Mouse (Mus musculus): ENCODE data around the gene Micu1.

Gene Micu1

GRCm38 (mm10) chr10:59885174-59886080 is 183.2 kb downstream of the Micu1 start:
- DNase-seq (ENCODE audit: low spot score) = no peak

- no peak for DNase-seq (ENCODE audit: low spot score)
Observed at GRCm38 (mm10) chr10:59886081-59886466, 183.8 kb downstream of the Micu1 start.

DNA sequence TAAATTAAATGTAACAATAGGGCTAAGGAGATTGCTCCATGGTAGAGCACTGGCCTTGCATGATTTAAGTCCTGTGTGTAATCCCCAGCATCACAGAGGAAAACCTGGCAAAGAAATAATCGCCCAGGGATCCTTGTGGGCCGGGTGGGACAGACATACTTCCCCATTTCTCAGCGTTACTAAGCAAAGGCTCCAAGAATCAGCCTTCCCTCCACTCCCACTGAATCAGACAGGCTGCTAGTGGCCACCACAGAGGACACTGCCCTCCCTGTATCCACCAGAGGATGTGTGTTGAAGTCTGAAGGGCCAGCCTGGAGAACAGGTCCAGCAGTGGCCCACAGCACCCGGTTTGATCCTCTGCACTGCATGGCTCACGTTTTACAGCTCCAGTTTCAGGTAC is 185.2 kb downstream of the Micu1 start:
- DNase-seq (ENCODE audit: low spot score) = no peak

GRCm38 (mm10) chr10:59889339-59889738 is 187.1 kb downstream of the Micu1 start:
- DNase-seq (ENCODE audit: low spot score) = no peak

- no peak for DNase-seq (ENCODE audit: low spot score)
Observed at GRCm38 (mm10) chr10:59889953-59890751, 187.9 kb downstream of the Micu1 start.

- peak; percentile 87 for DNase-seq (ENCODE audit: low spot score)
Observed at GRCm38 (mm10) chr10:59892977-59893376, 190.7 kb downstream of the Micu1 start.

DNA sequence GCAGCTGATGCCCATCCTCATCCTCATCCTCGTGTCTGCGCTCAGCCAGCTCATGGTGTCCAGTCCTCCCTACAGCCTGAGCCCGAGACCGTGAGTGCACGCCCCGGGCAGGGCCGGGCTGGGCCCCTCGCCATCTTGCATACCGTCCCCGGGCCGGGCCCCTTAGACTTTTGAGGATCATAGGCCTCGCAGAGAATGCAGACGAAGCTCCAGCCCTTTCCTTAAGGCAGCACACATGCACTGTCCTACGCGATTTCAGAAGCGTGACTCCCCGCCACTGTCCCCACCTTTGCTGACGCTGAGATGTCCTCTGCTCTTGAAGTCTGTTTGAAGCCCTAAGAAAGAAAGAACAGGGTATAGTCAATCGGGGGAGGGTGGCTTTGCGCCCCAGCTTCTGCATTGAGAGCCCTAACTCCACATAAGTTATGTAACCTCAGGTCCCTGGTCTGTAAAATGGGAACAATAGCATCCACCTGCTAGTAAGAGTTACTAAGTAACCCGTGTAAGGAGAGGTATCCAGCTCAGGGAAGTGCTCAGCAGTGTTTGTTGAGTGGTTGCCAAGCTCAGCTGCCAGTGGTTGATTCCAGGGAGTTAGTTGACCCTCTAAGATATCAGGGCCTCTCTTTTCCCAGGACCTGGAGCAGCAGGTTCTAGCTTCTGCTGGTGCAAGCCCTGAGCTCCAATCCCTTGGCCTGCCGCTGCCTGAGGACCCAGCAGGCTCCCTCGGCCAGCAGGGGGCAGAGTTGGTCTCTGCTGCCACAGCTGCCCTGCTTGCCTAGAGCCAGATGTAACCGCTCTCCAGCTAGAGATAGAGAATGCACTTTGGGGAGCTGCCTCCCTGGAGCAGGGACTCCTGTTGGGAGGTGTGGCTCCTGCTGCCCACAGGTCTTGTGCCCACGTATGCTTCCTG is 192.2 kb downstream of the Micu1 start:
- peak; percentile 87 for DNase-seq (ENCODE audit: low spot score)

GRCm38 (mm10) chr10:59895460-59896186 is 193.3 kb downstream of the Micu1 start:
- DNase-seq (ENCODE audit: low spot score) = no peak

DNA sequence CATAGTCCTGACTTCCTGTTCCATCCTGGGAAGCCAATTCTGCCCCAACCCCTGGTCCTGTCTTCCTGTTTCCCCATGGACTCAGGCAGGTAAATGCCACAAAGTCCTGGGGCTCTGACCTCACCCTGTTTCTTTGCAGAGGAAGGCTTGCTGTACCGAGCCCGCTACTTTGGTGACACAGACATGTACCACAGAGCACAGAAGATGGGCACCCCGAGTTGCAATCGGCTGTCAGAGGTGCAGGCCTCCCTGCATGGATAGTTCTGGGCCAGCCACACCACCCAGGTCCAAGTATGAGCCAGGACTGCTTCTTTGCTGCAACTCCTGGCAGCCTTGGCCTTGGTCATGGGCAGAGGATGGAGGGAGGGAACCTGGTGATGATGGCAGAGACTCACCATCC is 193.9 kb downstream of the Micu1 start:
- DNase-seq (ENCODE audit: low spot score) = no peak

- DNase-seq (ENCODE audit: low spot score) = no peak
Observed at GRCm38 (mm10) chr10:59896911-59897331, 194.6 kb downstream of the Micu1 start.

DNA sequence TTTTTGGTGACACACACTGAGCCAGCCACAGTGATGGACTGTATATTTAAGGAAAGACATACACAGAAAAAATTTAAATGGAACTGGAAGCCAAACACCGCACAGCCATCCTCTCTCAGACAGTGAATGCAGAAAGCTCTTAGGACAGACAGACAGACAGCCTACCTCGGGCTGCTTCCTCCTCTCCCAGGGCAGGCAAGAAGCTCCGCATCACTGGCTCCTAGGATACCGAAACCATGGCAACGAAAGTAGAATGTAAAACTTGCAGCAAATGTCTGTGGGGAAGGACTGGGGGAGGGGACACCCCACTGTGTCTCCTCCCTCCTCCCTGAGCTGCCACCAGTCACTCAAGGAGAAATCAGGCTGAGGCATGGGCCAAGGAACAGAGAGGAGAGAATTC is 195.2 kb downstream of the Micu1 start:
- peak; percentile 89 for DNase-seq (ENCODE audit: low spot score)

- DNase-seq (ENCODE audit: low spot score) = no peak
Observed at GRCm38 (mm10) chr10:59898180-59898778, 196.0 kb downstream of the Micu1 start.

DNA sequence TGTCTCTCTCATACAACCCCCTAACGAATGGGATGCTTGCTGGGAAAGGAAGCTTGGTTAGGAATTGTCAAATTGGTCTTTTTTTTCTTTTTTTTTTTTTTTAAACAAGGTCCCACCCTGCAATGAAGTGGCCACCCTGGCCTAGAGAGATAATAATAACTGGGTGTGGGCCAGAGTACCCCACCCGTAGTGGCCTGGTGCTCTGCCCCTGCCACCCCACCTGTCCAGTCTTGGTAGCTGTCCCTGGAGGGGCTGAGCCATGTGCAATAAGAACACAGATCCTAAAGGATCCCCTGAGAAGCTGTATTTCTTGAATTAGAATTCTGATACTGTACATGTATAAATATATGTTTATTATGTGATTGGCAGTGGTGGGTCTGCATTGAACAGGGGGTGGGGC is 196.7 kb downstream of the Micu1 start:
- DNase-seq (ENCODE audit: low spot score) = no peak

DNA sequence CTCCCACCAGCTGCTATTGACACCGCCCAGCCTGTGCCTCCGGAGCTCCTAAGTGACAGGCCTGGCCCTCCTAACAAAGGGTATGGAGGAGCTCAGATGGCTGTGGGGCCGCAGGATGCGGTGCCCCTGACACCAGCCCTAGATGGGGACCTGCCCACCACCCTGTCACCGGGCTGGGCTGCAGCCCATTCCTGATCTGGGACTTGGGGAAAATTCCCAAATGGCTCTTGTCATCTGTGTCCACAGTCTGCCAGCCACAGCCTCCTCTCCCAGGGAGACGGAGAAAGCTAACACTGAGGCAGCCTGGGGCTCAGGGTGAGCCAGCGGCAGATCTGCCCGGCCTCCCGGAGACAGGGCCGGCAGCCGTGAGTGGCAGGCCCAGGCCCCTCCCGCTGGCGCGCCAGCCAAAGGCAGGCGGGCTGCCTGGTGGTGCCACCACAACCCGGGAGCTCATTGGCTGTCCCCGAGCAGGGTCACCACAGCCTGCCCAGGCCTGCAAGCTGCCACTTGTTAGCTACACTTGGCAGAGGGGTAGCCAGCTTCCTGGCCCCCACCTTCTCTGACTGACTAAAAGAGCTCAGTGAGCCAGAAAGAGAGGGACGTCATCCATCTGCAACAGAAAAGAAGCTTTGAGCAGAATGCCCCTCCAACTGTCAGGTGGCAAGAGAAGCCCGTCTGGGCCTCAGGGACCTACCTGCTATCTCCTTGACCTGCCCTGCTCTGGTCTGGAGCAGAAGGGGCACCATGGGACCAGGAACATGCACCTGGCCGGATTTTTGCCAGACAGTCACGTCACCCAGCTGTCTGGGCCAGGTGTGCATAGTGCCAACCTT is 197.3 kb downstream of the Micu1 start:
- peak; percentile 91 for DNase-seq (ENCODE audit: low spot score)

- no peak for DNase-seq (ENCODE audit: low spot score)
Observed at GRCm38 (mm10) chr10:59900174-59900435, 197.8 kb downstream of the Micu1 start.

DNA sequence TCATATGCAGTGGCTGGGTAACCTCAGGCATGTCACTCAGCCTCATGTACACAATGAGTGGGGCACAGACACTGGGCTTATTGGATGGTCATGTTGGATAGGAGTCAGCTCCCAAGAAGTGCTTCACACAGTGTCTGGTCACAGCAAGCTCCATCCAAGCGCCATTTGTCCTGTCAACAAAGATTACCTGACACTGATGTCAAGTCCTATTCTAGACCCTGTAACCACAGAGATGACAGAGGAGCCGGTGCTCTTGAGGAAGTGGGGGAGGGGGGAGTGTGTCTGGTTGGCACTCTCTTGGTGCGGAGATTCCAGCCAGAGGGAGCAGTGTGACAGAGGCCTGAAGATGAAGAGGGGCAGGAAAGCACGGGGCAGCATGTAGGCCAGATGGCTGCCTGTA is 198.7 kb downstream of the Micu1 start:
- DNase-seq (ENCODE audit: low spot score) = no peak

DNA sequence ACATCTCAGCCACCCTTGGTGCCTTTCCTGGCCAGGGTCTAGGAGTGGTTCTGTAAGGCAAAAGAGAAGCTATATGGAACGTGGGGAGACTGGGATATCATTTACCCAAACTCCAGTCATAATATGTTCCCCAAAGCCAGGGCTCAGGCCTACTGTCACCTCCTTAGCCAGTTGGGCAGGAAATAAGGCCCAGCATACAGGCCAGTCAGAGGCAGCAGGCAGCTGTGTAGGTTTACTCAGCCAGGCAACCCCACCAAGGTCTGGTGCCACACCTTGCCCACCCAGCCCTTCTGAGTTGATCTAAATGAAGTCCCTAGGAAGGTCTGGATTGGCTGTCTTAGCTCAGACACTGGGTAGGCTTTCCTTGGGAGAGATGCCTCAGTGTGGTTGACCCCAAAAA is 199.2 kb downstream of the Micu1 start:
- no peak for DNase-seq (ENCODE audit: low spot score)

- no peak for DNase-seq (ENCODE audit: low spot score)
Observed at GRCm38 (mm10) chr10:59901986-59902605, 199.8 kb downstream of the Micu1 start.

- no peak for DNase-seq (ENCODE audit: low spot score)
Observed at GRCm38 (mm10) chr10:59902606-59902990, 200.3 kb downstream of the Micu1 start.

DNA sequence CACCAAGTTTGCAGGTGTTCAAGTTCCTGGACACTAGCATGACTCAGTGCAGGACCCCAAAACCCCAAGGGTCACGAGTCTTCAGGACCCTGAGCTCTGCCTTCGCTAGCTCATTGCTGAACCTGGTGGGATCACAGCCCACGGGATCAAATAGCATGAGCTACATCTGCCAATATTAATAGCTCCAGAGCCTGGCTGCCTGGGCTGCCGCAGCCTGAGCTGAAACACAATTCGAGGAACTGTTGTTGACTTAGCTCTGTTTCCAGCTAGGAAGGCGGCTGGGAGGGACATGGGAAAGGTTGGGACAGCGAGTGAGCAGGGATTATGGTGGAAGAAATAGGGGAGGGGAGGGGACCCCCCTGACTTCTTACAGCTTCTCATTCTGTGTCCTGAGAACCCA is 200.9 kb downstream of the Micu1 start:
- no peak for DNase-seq (ENCODE audit: low spot score)

Measured in embryo, embryonic 10.5 days (tissue).